Mouse (Mus musculus) hindbrain, embryonic 11.5 days (tissue): ENCODE results near the gene Kctd14. TPM values are rescaled to one million over a fixed set of nuclear protein-coding genes. Genes with fewer than 3 reads are reported as not detected.
"Not testable (repeated sequence)": the region's sequence is repeated elsewhere in the genome, so short reads cannot be mapped to it uniquely, and the experiment has no call there.

Experiments
- ATAC-seq: fragments of 200-750 bp; cut with Nextera tagmentation; 2 replicates; pipeline ENCODE4 v1.8.0; 2017; ENCODE audit warnings: mild to moderate bottlenecking, moderate TSS enrichment, moderate library complexity; ENCODE audit not compliant: low FRiP score
- DNase-seq: peaks from one replicate; pipeline ENCODE4 v3.0.0-alpha.2; 2015; ENCODE audit warnings: low spot score
- H3K27ac ChIP-seq: fragments of 300-500 bp; sonication (generic); 2 replicates; pipeline ENCODE4 v1.5.1; 2014; ENCODE audit warnings: mild to moderate bottlenecking, low read depth, low read length
- H3K27me3 ChIP-seq: fragments of 300-500 bp; sonication (generic); 2 replicates; pipeline ENCODE4 v1.6.1; 2014; ENCODE audit warnings: mild to moderate bottlenecking, low read length, moderate library complexity, mixed read lengths; ENCODE audit not compliant: control insufficient read depth, insufficient read depth
- H3K36me3 ChIP-seq: fragments of 300-500 bp; sonication (generic); 2 replicates; pipeline ENCODE4 v1.6.1; 2014; ENCODE audit warnings: mild to moderate bottlenecking, low read length, moderate library complexity, mixed read lengths; ENCODE audit not compliant: control insufficient read depth, insufficient read depth
- H3K4me1 ChIP-seq: fragments of 300-500 bp; sonication (generic); replicated peaks from 2 replicates; pipeline ENCODE4 v1.6.1; 2014; ENCODE audit warnings: low read length, mixed read lengths; ENCODE audit not compliant: control insufficient read depth, insufficient read depth
- H3K4me2 ChIP-seq: fragments of 300-500 bp; sonication (generic); replicated peaks from 2 replicates; pipeline ENCODE4 v1.6.1; 2014; ENCODE audit warnings: mild to moderate bottlenecking, low read depth, low read length
- H3K4me3 ChIP-seq: fragments of 300-500 bp; sonication (generic); 2 replicates; pipeline ENCODE4 v1.5.1; 2014; ENCODE audit warnings: low read depth, low read length
- H3K9ac ChIP-seq: fragments of 300-500 bp; sonication (generic); 2 replicates; pipeline ENCODE4 v1.6.1; 2014; ENCODE audit warnings: low read depth, low read length
- H3K9me3 ChIP-seq: fragments of 300-500 bp; sonication (generic); 2 replicates; pipeline ENCODE4 v1.6.1; 2016; ENCODE audit warnings: low read length; ENCODE audit not compliant: control insufficient read depth
- WGBS: fragments of 180-500 bp; shearing (Covaris S2); extraction: QIAGEN DNeasy Blood & Tissue Kit; methylation state at CpG from one replicate; pipeline ENCODE4 v1.1.7; 2014; 5-methylcytosine and 5-hydroxymethylcytosine counted together
- polyA plus RNA-seq: library from polyadenylated mRNA; unstranded; fragments of >200 nt; fragmentation: Nextera tagmentation; extraction: Ambion mirVana; gene quantifications from 2 replicates; pipeline ENCODE4 v1.2.1, GENCODE M21; 2014

Kctd14 gene
- polyA plus RNA-seq, 1 experiment from 2014 or later = 0.85 TPM

GRCm38 (mm10) chr7:97427296-97427695 is 23.8 kb upstream of the Kctd14 start:
- Histone ChIP-seq H3K36me3 (no peaks in the 10 kb centered on the region), H3K4me1 (no peaks in the 10 kb centered on the region; the same call in 1 of the 2 replicates), H3K4me2 (no peak overlapping the region), H3K27ac (no peak overlapping the region), H3K27me3 (no peaks in the 10 kb centered on the region), H3K4me3 (no peak overlapping the region), H3K9ac (no peak overlapping the region), H3K9me3 (no peaks in the 10 kb centered on the region)
- DNase-seq (no peak), ATAC-seq (no peak)
- 85% methylated on average over 6 of the region's 6 CpGs for WGBS

DNA sequence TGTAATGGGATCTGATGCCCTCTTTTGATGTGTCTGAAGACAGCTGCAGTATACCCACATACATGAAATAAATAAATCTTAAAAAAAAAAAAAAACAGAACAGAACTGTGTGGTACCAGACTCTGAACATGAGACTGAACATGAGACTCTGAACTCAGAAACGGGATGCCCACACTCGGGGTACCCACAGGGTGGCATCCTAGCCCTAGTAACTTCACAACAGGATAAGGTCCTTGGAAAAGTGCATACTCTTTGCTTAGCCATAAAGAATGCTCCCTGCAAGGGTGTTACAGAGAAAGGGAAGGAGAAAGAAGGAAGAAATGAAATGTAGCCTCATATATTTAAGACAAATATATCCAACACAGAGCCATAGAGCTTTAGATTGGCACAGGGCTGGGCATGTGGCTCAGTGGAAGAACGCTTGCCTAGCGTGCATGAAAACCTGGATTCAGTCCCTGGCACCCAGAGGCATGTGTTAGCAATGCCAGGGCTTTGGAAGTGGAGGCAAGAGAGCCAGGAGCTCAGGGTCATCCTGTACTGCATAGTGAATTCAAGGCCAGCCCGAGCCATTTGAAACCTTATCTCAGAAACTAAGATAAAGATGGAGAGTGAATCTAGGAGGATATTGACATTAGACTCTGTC is 23.2 kb upstream of the Kctd14 start:
- no peak overlapping the region for H3K27ac ChIP-seq
- no peaks in the 10 kb centered on the region for H3K9me3 ChIP-seq
- no peaks in the 10 kb centered on the region for H3K36me3 ChIP-seq
- no peaks in the 10 kb centered on the region; the same call in 1 of the 2 replicates for H3K4me1 ChIP-seq
- no peak for ATAC-seq
- H3K27me3 ChIP-seq = no peaks in the 10 kb centered on the region
- DNase-seq = no peak
- H3K9ac ChIP-seq = no peak overlapping the region
- H3K4me2 ChIP-seq = no peak overlapping the region
- no peak overlapping the region for H3K4me3 ChIP-seq
- WGBS = 87% methylated on average over 5 of the region's 5 CpGs

DNA sequence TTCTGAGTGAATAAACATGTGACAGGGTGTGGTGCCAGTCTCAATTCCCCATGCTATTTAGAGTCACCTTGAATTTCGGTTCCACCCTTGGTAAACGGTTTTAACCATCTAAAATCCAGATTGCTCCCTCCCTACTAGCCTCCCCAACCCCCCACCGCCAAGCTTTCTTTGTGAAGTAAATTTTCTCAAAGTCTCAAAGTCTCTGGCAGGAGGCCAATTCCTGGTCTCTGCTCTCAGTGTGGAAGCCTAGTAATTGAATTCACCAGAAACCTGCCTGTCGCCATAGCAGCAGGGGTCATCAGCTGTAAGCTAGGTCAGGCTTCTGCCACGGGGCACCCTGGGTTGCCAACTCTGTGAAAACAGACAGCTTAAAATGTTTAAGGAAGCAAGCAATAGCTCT is 21.4 kb upstream of the Kctd14 start:
- H3K9ac ChIP-seq = no peak overlapping the region
- DNase-seq (peak; percentile 86), ATAC-seq (peak; percentile 83)
- WGBS = under 1% methylated on average over 5 of the region's 5 CpGs
- H3K36me3 ChIP-seq = no peaks in the 10 kb centered on the region
- no peak overlapping the region for H3K4me3 ChIP-seq
- no peaks in the 10 kb centered on the region for H3K27me3 ChIP-seq
- H3K4me2 ChIP-seq = no peak overlapping the region
- H3K4me1 ChIP-seq = no peaks in the 10 kb centered on the region; the same call in 1 of the 2 replicates
- H3K27ac ChIP-seq = 0 out of 2 replicates have a peak overlapping the region, but pooled peaks have one; percentile 47
- no peaks in the 10 kb centered on the region for H3K9me3 ChIP-seq

- 84% methylated on average over 3 of the region's 3 CpGs for WGBS
- H3K9me3 ChIP-seq, H3K27ac ChIP-seq, H3K4me1 ChIP-seq, H3K4me3 ChIP-seq, ATAC-seq, H3K36me3 ChIP-seq, H3K27me3 ChIP-seq, DNase-seq, H3K4me2 ChIP-seq, H3K9ac ChIP-seq: not testable (repeated sequence)
Measured at GRCm38 (mm10) chr7:97433517-97433916, 17.6 kb upstream of the Kctd14 start.

GRCm38 (mm10) chr7:97434517-97434916 is 16.6 kb upstream of the Kctd14 start:
- no peaks in the 10 kb centered on the region; the same call in 1 of the 2 replicates for H3K4me1 ChIP-seq
- no peaks in the 10 kb centered on the region for H3K27me3 ChIP-seq
- H3K27ac ChIP-seq = no peak overlapping the region
- no peak overlapping the region for H3K4me2 ChIP-seq
- H3K9me3 ChIP-seq = no peaks in the 10 kb centered on the region
- no peak overlapping the region for H3K4me3 ChIP-seq
- no peak for DNase-seq
- no peak overlapping the region for H3K9ac ChIP-seq
- H3K36me3 ChIP-seq = no peaks in the 10 kb centered on the region
- 87% methylated on average over 10 of the region's 10 CpGs for WGBS
- no peak for ATAC-seq

GRCm38 (mm10) chr7:97438986-97439385 is 12.1 kb upstream of the Kctd14 start:
- H3K9me3 ChIP-seq = no peaks in the 10 kb centered on the region
- no peaks in the 10 kb centered on the region for H3K4me1 ChIP-seq
- no peaks in the 10 kb centered on the region for H3K27me3 ChIP-seq
- no peak overlapping the region for H3K4me3 ChIP-seq
- H3K9ac ChIP-seq = no peak overlapping the region
- H3K4me2 ChIP-seq = no peak overlapping the region
- no peaks in the 10 kb centered on the region for H3K36me3 ChIP-seq
- H3K27ac ChIP-seq = no peak overlapping the region
- DNase-seq (no peak), ATAC-seq (no peak)

- no peak overlapping the region for H3K9ac ChIP-seq
- H3K36me3 ChIP-seq = no peaks in the 10 kb centered on the region
- H3K4me1 ChIP-seq = no peaks in the 10 kb centered on the region
- H3K4me2 ChIP-seq = no peak overlapping the region
- H3K9me3 ChIP-seq = no peaks in the 10 kb centered on the region
- ATAC-seq = peak; percentile 63
- H3K4me3 ChIP-seq = no peak overlapping the region
- no peak overlapping the region for H3K27ac ChIP-seq
- WGBS = 56% methylated on average over 6 of the region's 6 CpGs
- no peaks in the 10 kb centered on the region for H3K27me3 ChIP-seq
- DNase-seq = peak; percentile 18
Measured at GRCm38 (mm10) chr7:97446171-97446925, 4.8 kb upstream of the Kctd14 start.

GRCm38 (mm10) chr7:97447050-97447531 is 4.0 kb upstream of the Kctd14 start:
- Histone ChIP-seq H3K4me2 (no peak overlapping the region), H3K36me3 (no peaks in the 10 kb centered on the region), H3K27ac (no peak overlapping the region), H3K9ac (no peak overlapping the region), H3K4me3 (no peak overlapping the region), H3K4me1 (no peaks in the 10 kb centered on the region), H3K9me3 (no peaks in the 10 kb centered on the region), H3K27me3 (no peaks in the 10 kb centered on the region)
- ATAC-seq (0 out of 2 replicates have a peak, but pooled peaks have one; percentile 57), DNase-seq (no peak)
- WGBS = 65% methylated on average over 6 of the region's 6 CpGs

- Histone ChIP-seq H3K9ac (no peak overlapping the region), H3K36me3 (no peaks in the 10 kb centered on the region), H3K9me3 (no peaks in the 10 kb centered on the region), H3K4me1 (no peaks in the 10 kb centered on the region), H3K27ac (no peak overlapping the region), H3K27me3 (peaks cover 2% of the 10 kb centered on the region; the same call in 1 of the 2 replicates), H3K4me2 (no peak overlapping the region), H3K4me3 (no peak overlapping the region)
- no peak for DNase-seq
- WGBS = 76% methylated on average over 6 of the region's 6 CpGs
- no peak for ATAC-seq
Measured at GRCm38 (mm10) chr7:97452196-97452595, 1.1 kb downstream of the Kctd14 start.
